Mouse (Mus musculus): ENCODE measurements around the gene Tacr2. TPM values are rescaled to one million over a fixed set of nuclear protein-coding genes. Genes with fewer than 3 reads are reported as not detected.

Tacr2 gene
- polyA plus RNA-seq, 2 experiments = not detected

GRCm38 (mm10) chr10:62237205-62237604 lies 15.0 kb upstream of the Tacr2 start:
- Histone ChIP-seq H3K9me3 (ENCODE audit: control insufficient read depth, low read length) (no peaks in the 10 kb centered on the region), H3K4me1 (ENCODE audit: control insufficient read depth, insufficient read depth, low read length) (no peaks in the 10 kb centered on the region), H3K36me3 (ENCODE audit: control insufficient read depth, insufficient read depth, low read length) (no peaks in the 10 kb centered on the region), H3K9ac (ENCODE audit: low read depth, low read length, severe bottlenecking) (no peak overlapping the region), H3K4me2 (replicated peaks; ENCODE audit: low read depth, low read length, severe bottlenecking) (no peak overlapping the region), H3K27me3 (ENCODE audit: control insufficient read depth, insufficient read depth, low read length) (no peaks in the 10 kb centered on the region), H3K27ac (replicated peaks; ENCODE audit: low read depth, low read length) (no peak overlapping the region), H3K4me3 (replicated peaks; ENCODE audit: low read length) (no peak overlapping the region)
- DNase-seq (ENCODE audit: low spot score) = no peak
- no peak for TF ChIP-seq POLR2A (IDR thresholded peaks at IDR 0.05; ENCODE audit: borderline replicate concordance, extremely low read depth, insufficient read depth, insufficient read length)
- ATAC-seq (ENCODE audit: low FRiP score, low read depth) = no peak
- WGBS = 82% methylated on average over 10 of the region's 10 CpGs

GRCm38 (mm10) chr10:62238688-62239087 lies 13.6 kb upstream of the Tacr2 start:
- H3K27ac ChIP-seq (replicated peaks; ENCODE audit: low read depth, low read length) = no peak overlapping the region
- H3K4me2 ChIP-seq (replicated peaks; ENCODE audit: low read depth, low read length, severe bottlenecking) = no peak overlapping the region
- no peaks in the 10 kb centered on the region for H3K36me3 ChIP-seq (ENCODE audit: control insufficient read depth, insufficient read depth, low read length)
- no peak for TF ChIP-seq POLR2A (IDR thresholded peaks at IDR 0.05; ENCODE audit: borderline replicate concordance, extremely low read depth, insufficient read depth, insufficient read length)
- DNase-seq (ENCODE audit: low spot score) = no peak
- no peak for ATAC-seq (ENCODE audit: low FRiP score, low read depth)
- H3K4me3 ChIP-seq (replicated peaks; ENCODE audit: low read length) = no peak overlapping the region
- H3K9me3 ChIP-seq (ENCODE audit: control insufficient read depth, low read length) = no peaks in the 10 kb centered on the region
- H3K27me3 ChIP-seq (ENCODE audit: control insufficient read depth, insufficient read depth, low read length) = no peaks in the 10 kb centered on the region
- WGBS = 96% methylated on average over 3 of the region's 3 CpGs
- H3K9ac ChIP-seq (ENCODE audit: low read depth, low read length, severe bottlenecking) = no peak overlapping the region
- H3K4me1 ChIP-seq (ENCODE audit: control insufficient read depth, insufficient read depth, low read length) = no peaks in the 10 kb centered on the region

DNA sequence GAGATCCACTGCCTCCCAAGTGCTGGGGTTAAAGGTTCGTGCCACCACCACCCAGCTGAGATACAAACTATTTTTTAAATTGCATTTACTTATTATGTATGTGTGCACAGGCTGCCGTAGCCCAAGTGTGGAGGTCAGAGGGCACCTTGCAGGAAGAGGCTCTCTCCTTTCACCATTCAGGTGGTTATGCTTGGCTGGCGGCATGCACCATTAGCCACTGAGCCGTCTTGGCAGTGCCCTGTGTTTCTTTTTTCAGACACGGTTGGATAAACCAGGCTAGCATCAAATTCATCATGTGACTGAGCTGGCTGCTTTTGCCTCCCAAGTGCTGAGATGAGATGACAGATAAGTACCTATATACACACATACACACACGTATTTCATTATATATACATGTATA lies 13.0 kb upstream of the Tacr2 start:
- H3K27me3 ChIP-seq (ENCODE audit: control insufficient read depth, insufficient read depth, low read length) = no peaks in the 10 kb centered on the region
- H3K9me3 ChIP-seq (ENCODE audit: control insufficient read depth, low read length) = no peaks in the 10 kb centered on the region
- H3K4me1 ChIP-seq (ENCODE audit: control insufficient read depth, insufficient read depth, low read length) = no peaks in the 10 kb centered on the region
- H3K27ac ChIP-seq (replicated peaks; ENCODE audit: low read depth, low read length) = no peak overlapping the region
- WGBS = 63% methylated on average over 6 of the region's 6 CpGs
- no peak for ATAC-seq (ENCODE audit: low FRiP score, low read depth)
- no peak overlapping the region for H3K4me3 ChIP-seq (replicated peaks; ENCODE audit: low read length)
- no peak overlapping the region for H3K4me2 ChIP-seq (replicated peaks; ENCODE audit: low read depth, low read length, severe bottlenecking)
- H3K36me3 ChIP-seq (ENCODE audit: control insufficient read depth, insufficient read depth, low read length) = no peaks in the 10 kb centered on the region
- H3K9ac ChIP-seq (ENCODE audit: low read depth, low read length, severe bottlenecking) = no peak overlapping the region
- no peak for TF ChIP-seq POLR2A (IDR thresholded peaks at IDR 0.05; ENCODE audit: borderline replicate concordance, extremely low read depth, insufficient read depth, insufficient read length)
- DNase-seq (ENCODE audit: low spot score) = no peak

- Histone ChIP-seq H3K9ac (ENCODE audit: low read depth, low read length, severe bottlenecking) (no peak overlapping the region), H3K27me3 (ENCODE audit: control insufficient read depth, insufficient read depth, low read length) (no peaks in the 10 kb centered on the region), H3K4me1 (ENCODE audit: control insufficient read depth, insufficient read depth, low read length) (no peaks in the 10 kb centered on the region), H3K4me2 (replicated peaks; ENCODE audit: low read depth, low read length, severe bottlenecking) (no peak overlapping the region), H3K4me3 (replicated peaks; ENCODE audit: low read length) (no peak overlapping the region), H3K27ac (replicated peaks; ENCODE audit: low read depth, low read length) (no peak overlapping the region), H3K9me3 (ENCODE audit: control insufficient read depth, low read length) (no peaks in the 10 kb centered on the region), H3K36me3 (ENCODE audit: control insufficient read depth, insufficient read depth, low read length) (no peaks in the 10 kb centered on the region)
- no peak for ATAC-seq (ENCODE audit: low FRiP score, low read depth)
- 69% methylated on average over 10 of the region's 10 CpGs for WGBS
- TF ChIP-seq POLR2A (IDR thresholded peaks at IDR 0.05; ENCODE audit: borderline replicate concordance, extremely low read depth, insufficient read depth, insufficient read length) = no peak
- DNase-seq (ENCODE audit: low spot score) = no peak
Observed at GRCm38 (mm10) chr10:62242358-62242757, 9.9 kb upstream of the Tacr2 start.

GRCm38 (mm10) chr10:62242896-62243295 lies 9.3 kb upstream of the Tacr2 start:
- H3K9ac ChIP-seq (ENCODE audit: low read depth, low read length, severe bottlenecking) = no peak overlapping the region
- DNase-seq (ENCODE audit: low spot score) (peak; percentile 46), ATAC-seq (ENCODE audit: low FRiP score, low read depth) (no peak)
- no peaks in the 10 kb centered on the region for H3K27me3 ChIP-seq (ENCODE audit: control insufficient read depth, insufficient read depth, low read length)
- WGBS = 47% methylated on average over 13 of the region's 13 CpGs
- H3K4me3 ChIP-seq (replicated peaks; ENCODE audit: low read length) = no peak overlapping the region
- H3K27ac ChIP-seq (replicated peaks; ENCODE audit: low read depth, low read length) = no peak overlapping the region
- no peak overlapping the region for H3K4me2 ChIP-seq (replicated peaks; ENCODE audit: low read depth, low read length, severe bottlenecking)
- no peaks in the 10 kb centered on the region for H3K36me3 ChIP-seq (ENCODE audit: control insufficient read depth, insufficient read depth, low read length)
- H3K4me1 ChIP-seq (ENCODE audit: control insufficient read depth, insufficient read depth, low read length) = no peaks in the 10 kb centered on the region
- no peak for TF ChIP-seq POLR2A (IDR thresholded peaks at IDR 0.05; ENCODE audit: borderline replicate concordance, extremely low read depth, insufficient read depth, insufficient read length)
- H3K9me3 ChIP-seq (ENCODE audit: control insufficient read depth, low read length) = no peaks in the 10 kb centered on the region

- H3K9ac ChIP-seq (ENCODE audit: low read depth, low read length, severe bottlenecking) = no peak overlapping the region
- no peaks in the 10 kb centered on the region for H3K4me1 ChIP-seq (ENCODE audit: control insufficient read depth, insufficient read depth, low read length)
- no peaks in the 10 kb centered on the region for H3K27me3 ChIP-seq (ENCODE audit: control insufficient read depth, insufficient read depth, low read length)
- H3K9me3 ChIP-seq (ENCODE audit: control insufficient read depth, low read length) = no peaks in the 10 kb centered on the region
- 88% methylated on average over 9 of the region's 9 CpGs for WGBS
- ATAC-seq (ENCODE audit: low FRiP score, low read depth) (no peak), DNase-seq (ENCODE audit: low spot score) (no peak)
- no peak overlapping the region for H3K27ac ChIP-seq (replicated peaks; ENCODE audit: low read depth, low read length)
- no peaks in the 10 kb centered on the region for H3K36me3 ChIP-seq (ENCODE audit: control insufficient read depth, insufficient read depth, low read length)
- H3K4me2 ChIP-seq (replicated peaks; ENCODE audit: low read depth, low read length, severe bottlenecking) = no peak overlapping the region
- no peak for TF ChIP-seq POLR2A (IDR thresholded peaks at IDR 0.05; ENCODE audit: borderline replicate concordance, extremely low read depth, insufficient read depth, insufficient read length)
- no peak overlapping the region for H3K4me3 ChIP-seq (replicated peaks; ENCODE audit: low read length)
Observed at GRCm38 (mm10) chr10:62244067-62244466, 8.2 kb upstream of the Tacr2 start.
